Mouse (Mus musculus) hematopoietic stem cell, adult 5-6 weeks (primary cell): Measurements from ENCODE around the gene Olfr482. TPM values are rescaled to one million over a fixed set of nuclear protein-coding genes. Genes with fewer than 3 reads are reported as not detected.

Experiments used
- ATAC-seq, 2 experiments: fragments of 125-278 bp in 1 of 2; replicated peaks in 1 of 2; 2 replicates each; pipeline ENCODE4 v1.8.0; 2016 to 2017; ENCODE audit warnings: inconsistent platforms in 2 of 2, mild to moderate bottlenecking in 2 of 2, moderate number of reproducible peaks in 2 of 2, low read depth in 1 of 2, moderate TSS enrichment in 1 of 2; ENCODE audit not compliant: low FRiP score in 2 of 2, poor library complexity in 2 of 2, severe bottlenecking in 2 of 2, insufficient read depth in 1 of 2, low TSS enrichment in 1 of 2
- total RNA-seq: library from RNA; stranded (forward); fragments of 172-1452, 232-1000 nt; gene quantifications from 2 replicates; pipeline ENCODE4 v1.2.3, GENCODE M21; 2017

Gene Olfr482
- 0.25 TPM in 1 of 2 replicates, not detected in the other for total RNA-seq

DNA sequence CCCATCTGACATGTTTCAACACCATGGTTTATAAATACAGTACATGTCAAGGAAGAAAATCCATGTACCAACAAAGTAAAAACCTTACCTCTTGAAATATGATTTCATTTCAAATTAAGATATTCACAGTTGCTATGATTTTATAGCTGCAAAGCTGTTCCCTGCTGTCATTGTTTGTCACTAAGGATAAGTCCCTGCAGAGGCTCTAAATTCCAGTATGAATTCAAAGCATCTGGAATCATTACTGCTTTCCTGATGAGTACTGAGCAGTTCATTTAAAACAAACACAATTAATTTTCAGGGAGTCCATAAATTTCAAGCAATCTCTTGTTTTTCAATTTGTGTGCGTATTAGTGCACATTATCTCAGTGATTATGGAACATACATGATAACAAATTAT, at the start of gene Olfr482:
Gene Olfr482 (minus strand): TSS at position 101 of the 400 bp plus-strand sequence.
- no peak for ATAC-seq

DNA sequence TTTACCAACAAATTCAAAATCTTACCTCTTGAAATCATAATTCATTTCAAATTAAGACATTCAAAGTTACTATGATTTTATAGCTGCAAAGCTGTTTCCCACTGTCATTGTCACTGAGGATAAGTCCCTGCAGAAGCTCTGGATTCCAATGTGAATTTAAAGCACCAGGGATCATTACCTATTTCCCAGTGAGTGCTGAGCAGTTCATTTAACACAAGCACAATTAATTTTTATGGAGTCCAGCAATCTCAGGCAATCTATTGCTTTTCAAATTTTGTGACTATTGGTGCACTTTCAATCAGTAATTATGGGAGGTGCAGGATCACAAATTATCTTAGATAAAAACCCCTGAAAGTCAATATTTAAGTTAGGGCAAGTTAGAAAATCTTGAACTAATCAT, 30.0 kb upstream of the Olfr482 start, which contains the start of gene Olfr484:
Gene Olfr484 (minus strand): TSS at position 101 of the 400 bp plus-strand sequence.
- ATAC-seq, result no peak

DNA sequence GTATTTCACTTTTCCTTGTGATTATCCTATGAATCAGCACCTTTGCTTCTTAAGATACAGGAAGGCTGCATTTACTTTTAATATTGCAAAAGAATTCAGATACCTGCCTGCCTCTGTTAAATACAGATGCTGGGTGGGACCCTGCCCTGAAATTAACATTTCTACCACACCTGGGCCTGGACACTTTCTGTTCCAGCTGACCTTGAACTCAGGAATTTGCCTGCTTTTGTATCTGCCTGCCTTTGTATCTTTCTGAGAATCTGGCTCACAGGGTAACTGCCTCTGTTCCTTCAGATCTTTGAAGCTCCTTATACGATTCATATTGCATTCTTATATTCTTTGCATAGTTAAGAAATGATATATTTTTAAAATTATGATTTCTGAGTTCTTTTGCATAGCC, 24.0 kb upstream of the Olfr482 start:
- no peak for ATAC-seq

DNA sequence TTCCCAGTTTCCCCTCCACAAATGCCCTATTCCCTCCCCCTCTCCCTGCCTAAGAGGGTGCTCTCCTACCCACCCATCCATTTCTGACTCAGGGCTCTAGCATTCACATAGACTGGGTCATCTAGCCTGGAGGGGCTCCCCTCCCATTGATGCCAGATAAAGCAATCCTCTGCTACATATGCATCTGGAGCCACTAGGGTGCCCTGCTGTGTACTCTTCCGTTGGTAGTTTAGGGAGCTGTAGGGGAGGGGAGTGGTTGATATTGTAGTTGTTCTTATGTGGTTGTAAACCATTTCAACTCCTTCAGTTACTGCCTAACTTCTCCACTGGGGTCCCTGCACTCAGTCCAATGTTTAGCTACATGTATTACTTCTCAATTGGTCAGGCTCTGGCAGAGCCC, 23.3 kb upstream of the Olfr482 start:
- ATAC-seq, result no peak

DNA sequence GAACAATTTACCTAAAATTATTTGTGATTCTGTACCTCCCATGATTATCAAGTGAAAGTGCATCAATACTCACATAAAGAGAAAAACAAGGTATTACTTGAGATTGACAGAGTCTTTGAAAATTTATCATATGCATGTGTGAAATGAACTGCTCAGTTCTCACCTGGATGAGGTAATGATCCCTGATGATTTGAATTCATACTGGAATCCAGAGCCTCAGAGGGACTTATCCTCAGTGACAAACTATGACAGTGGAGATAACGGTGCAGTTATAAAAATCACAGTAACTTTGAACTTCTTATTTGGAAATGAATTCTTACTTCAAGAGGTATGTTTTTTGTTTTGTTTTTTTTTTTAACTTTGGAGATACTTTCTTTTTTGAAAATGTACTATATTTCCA, 3.2 kb upstream of the Olfr482 start, which contains the start of gene Olfr483:
Gene Olfr483 (plus strand): TSS at position 301 of the 400 bp plus-strand sequence.
- no peak for ATAC-seq

DNA sequence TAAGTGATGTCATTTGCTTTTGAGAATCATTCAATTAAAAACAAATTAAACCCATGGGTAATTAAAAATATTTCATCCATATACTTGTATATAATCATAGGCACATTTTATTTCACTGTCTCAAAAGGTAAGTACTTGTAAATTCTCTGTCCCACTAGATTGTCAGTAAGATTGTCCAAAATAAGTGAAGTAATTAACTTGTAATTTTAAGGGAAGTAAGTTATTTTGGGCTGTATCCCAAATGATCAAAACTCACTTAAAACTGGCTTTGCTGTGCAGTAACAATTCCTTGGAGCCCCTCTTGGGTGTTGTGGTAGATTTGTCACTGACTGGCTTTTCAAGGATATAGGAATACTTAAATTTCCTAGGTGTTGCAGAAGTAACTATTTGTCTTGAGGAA, 17.8 kb downstream of the Olfr482 start, which contains the start of gene Olfr481:
Gene Olfr481 (plus strand): TSS at position 301 of the 400 bp plus-strand sequence.
- no peak for ATAC-seq

DNA sequence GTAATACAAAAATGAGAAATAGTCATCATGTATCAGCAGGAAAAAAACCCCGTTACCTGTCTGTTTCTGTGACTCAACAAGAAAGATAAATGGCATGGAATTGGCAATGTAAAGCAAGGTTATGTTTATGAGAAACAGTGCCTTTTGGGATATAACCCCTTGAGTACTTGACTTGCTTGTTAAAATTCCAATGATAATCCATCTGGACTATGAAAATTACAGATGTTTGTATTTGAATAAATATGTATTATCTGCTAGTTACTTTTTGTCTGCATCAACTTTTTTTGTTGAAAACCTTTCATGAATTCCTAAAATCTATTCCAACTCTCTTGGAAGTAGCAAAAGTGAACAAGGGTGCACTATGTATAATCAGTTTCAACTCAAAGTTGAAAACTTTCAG, 30.1 kb downstream of the Olfr482 start, which contains the start of gene Olfr480:
Gene Olfr480 (minus strand): TSS at position 101 of the 400 bp plus-strand sequence.
- no peak for ATAC-seq

DNA sequence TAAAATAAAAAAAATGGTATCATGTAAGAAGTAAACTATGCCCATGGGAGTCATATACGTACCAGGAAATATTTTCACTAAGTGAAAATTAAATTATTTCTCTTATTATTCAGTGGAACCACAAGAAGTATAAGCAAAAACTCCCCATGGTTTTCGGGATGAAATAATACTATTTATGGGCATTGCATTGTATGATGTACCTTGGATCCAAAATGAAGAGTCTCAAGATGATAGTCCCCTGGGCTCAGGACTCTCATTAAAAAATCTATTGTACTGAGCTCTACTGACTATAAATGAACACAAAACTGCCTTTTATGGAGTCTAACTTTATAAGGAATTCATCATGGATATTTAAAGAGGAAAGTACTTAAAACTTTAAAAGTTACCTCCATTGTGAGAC, 47.0 kb downstream of the Olfr482 start, which contains the start of gene Olfr479:
Gene Olfr479 (plus strand): TSS at position 301 of the 400 bp plus-strand sequence.
- ATAC-seq, result no peak

Other genes with a start within 250 kb of the Olfr482 start
- gene Olfr472, start 199.7 kb downstream of the Olfr482 start, total RNA-seq, result not detected in 2 replicates
- gene Olfr473, start 167.1 kb downstream of the Olfr482 start, total RNA-seq, result not detected in 2 replicates
- gene Olfr474, start 142.9 kb downstream of the Olfr482 start, total RNA-seq, result not detected in 2 replicates
- gene Olfr476, start 132.8 kb downstream of the Olfr482 start, total RNA-seq, result not detected in 2 replicates
- not detected in 2 replicates for gene Olfr477, start 110.9 kb downstream of the Olfr482 start, total RNA-seq
- not detected in 2 replicates for gene Olfr478, start 63.6 kb downstream of the Olfr482 start, total RNA-seq
- not detected in 2 replicates for gene Olfr479, start 46.9 kb downstream of the Olfr482 start, total RNA-seq
- not detected in 2 replicates for gene Olfr480, start 30.2 kb downstream of the Olfr482 start, total RNA-seq
- gene Olfr481, start 17.7 kb downstream of the Olfr482 start, total RNA-seq, result not detected in 2 replicates
- gene Olfr483, start 3.3 kb upstream of the Olfr482 start, total RNA-seq, result not detected in 2 replicates
- not detected in 2 replicates for gene Olfr484, start 29.9 kb upstream of the Olfr482 start, total RNA-seq
- not detected in 2 replicates for gene Olfr485, start 62.3 kb upstream of the Olfr482 start, total RNA-seq
- not detected in 2 replicates for gene Olfr486, start 75.2 kb upstream of the Olfr482 start, total RNA-seq
- not detected in 2 replicates for gene Olfr487, start 117.0 kb upstream of the Olfr482 start, total RNA-seq
- gene Olfr488, start 160.8 kb upstream of the Olfr482 start, total RNA-seq, result not detected in 2 replicates
- gene Olfr490, start 191.3 kb upstream of the Olfr482 start, total RNA-seq, result not detected in 2 replicates
- gene Olfr491, start 215.9 kb upstream of the Olfr482 start, total RNA-seq, result not detected in 2 replicates
- gene Olfr492, start 226.1 kb upstream of the Olfr482 start, total RNA-seq, result not detected in 2 replicates
- not detected in 2 replicates for gene Olfr493, start 249.4 kb upstream of the Olfr482 start, total RNA-seq